Mouse (Mus musculus) embryonic fibroblast, embryonic 13.5 days (primary cell): ENCODE measurements around the gene Elavl4.

Experiments used
- CTCF ChIP-seq: IDR thresholded peaks from 2 replicates; pipeline ENCODE4 v1.5.1; 2011; ENCODE audit warnings: mild to moderate bottlenecking, control low read depth, low read length, moderate library complexity, borderline replicate concordance; ENCODE audit not compliant: insufficient read depth
- POLR2A ChIP-seq: IDR thresholded peaks from 2 replicates; pipeline ENCODE4 v1.6.1; 2011; ENCODE audit warnings: low read depth, mild to moderate bottlenecking, control low read depth, low read length, moderate library complexity

DNA sequence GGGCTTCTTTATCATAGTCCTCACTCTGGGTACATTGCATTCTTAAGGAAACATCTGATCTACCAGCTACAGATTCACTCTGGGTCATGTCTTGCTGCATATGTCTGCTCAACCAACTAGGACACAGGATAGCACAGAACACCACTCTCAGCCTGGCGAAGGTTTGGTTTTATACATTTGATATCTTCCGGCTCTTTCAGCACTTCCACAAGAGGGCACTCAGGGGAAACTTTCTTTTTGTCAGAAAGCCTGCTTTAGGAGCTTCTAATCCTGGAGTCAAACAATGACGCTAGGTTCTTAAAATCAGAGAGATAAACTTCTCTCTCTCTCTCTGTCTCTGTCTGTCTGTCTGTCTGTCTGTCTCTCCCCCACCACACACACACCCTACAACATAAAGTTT, 27.8 kb downstream of the Elavl4 start:
- TF ChIP-seq POLR2A (no peak), CTCF (no peak)
